Mouse (Mus musculus) kidney, adult 2 months (tissue): ENCODE measurements at regions not wholly inside any gene's neighbourhood (a gene's known extent, or its start where the extent isn't known, plus 50 kb on each side); places are given as distances from the start of the nearest gene placed in this dataset.

ENCODE experiments used
- CTCF ChIP-seq: fragments of 200-500 bp; conservative IDR thresholded peaks from 2 replicates; pipeline ENCODE4 v1.5.1; 2011; ENCODE audit warnings: low read depth, mild to moderate bottlenecking, control low read depth, low read length, moderate library complexity, mixed read lengths; ENCODE audit not compliant: insufficient read depth, insufficient read length
- POLR2A ChIP-seq: fragments of 200-500 bp; IDR thresholded peaks from one replicate; pipeline ENCODE4 v1.6.1; 2011; ENCODE audit warnings: low read depth, low read length, control low read depth

- TF ChIP-seq CTCF (no peak), POLR2A (no peak)
Observed at GRCm38 (mm10) chr4:29525769-29526658, 713.1 kb downstream of the Epha7 start.
